Mouse (Mus musculus) forebrain, embryonic 11.5 days (tissue): Measurements from ENCODE around the gene Slc15a1. TPM values are rescaled to one million over a fixed set of nuclear protein-coding genes. Genes with fewer than 3 reads are reported as not detected.

Experiments used
- ATAC-seq: fragments of 200-750 bp; cut with Nextera tagmentation; replicated peaks from 2 replicates; pipeline ENCODE4 v1.8.0; 2017; ENCODE audit warnings: moderate TSS enrichment; ENCODE audit not compliant: low FRiP score
- DNase-seq: peaks from one replicate; pipeline ENCODE4 v3.0.0-alpha.2; 2017; ENCODE audit warnings: low spot score
- H3K27ac ChIP-seq: fragments of 300-500 bp; sonication (generic); 2 replicates; pipeline ENCODE4 v1.5.1; 2014; ENCODE audit warnings: low read depth, low read length
- H3K27me3 ChIP-seq: fragments of 300-500 bp; sonication (generic); 2 replicates; pipeline ENCODE4 v1.6.1; 2014; ENCODE audit warnings: mild to moderate bottlenecking, low read length, mixed read lengths; ENCODE audit not compliant: control insufficient read depth, insufficient read depth
- H3K36me3 ChIP-seq: fragments of 300-500 bp; sonication (generic); 2 replicates; pipeline ENCODE4 v1.6.1; 2014; ENCODE audit warnings: mild to moderate bottlenecking, low read length, moderate library complexity, mixed read lengths; ENCODE audit not compliant: control insufficient read depth, insufficient read depth
- H3K4me1 ChIP-seq: fragments of 300-500 bp; sonication (generic); replicated peaks from 2 replicates; pipeline ENCODE4 v1.6.1; 2014; ENCODE audit warnings: low read length, mixed read lengths; ENCODE audit not compliant: control insufficient read depth, insufficient read depth
- H3K4me2 ChIP-seq: fragments of 300-500 bp; sonication (generic); 2 replicates; pipeline ENCODE4 v1.6.1; 2014; ENCODE audit warnings: low read depth, mild to moderate bottlenecking, low read length, moderate library complexity, mixed read lengths; ENCODE audit not compliant: severe bottlenecking
- H3K4me3 ChIP-seq: fragments of 300-500 bp; sonication (generic); 2 replicates; pipeline ENCODE4 v1.5.1; 2014; ENCODE audit warnings: low read depth, low read length
- H3K9ac ChIP-seq: fragments of 300-500 bp; sonication (generic); 2 replicates; pipeline ENCODE4 v1.6.1; 2014; ENCODE audit warnings: low read length
- H3K9me3 ChIP-seq: fragments of 300-500 bp; sonication (generic); 2 replicates; pipeline ENCODE4 v1.6.1; 2016; ENCODE audit warnings: low read length, mixed read lengths; ENCODE audit not compliant: control insufficient read depth
- WGBS: fragments of 180-500 bp; shearing (Covaris S2); extraction: QIAGEN DNeasy Blood & Tissue Kit; methylation state at CpG from one replicate; pipeline ENCODE4 v1.1.7; 2014; 5-methylcytosine and 5-hydroxymethylcytosine counted together
- polyA plus RNA-seq: library from polyadenylated mRNA; unstranded; fragments of >200 nt; fragmentation: Nextera tagmentation; extraction: Ambion mirVana; gene quantifications from 2 replicates; pipeline ENCODE4 v1.2.1, GENCODE M21; 2014

Slc15a1 gene
- polyA plus RNA-seq, 1 experiment from 2014 or later: not detected

- 85% methylated on average over 4 of the region's 4 CpGs for WGBS
- Histone ChIP-seq H3K9ac (no peak overlapping the region), H3K4me2 (no peak overlapping the region), H3K27ac (no peak overlapping the region), H3K4me1 (no peaks in the 10 kb centered on the region), H3K27me3 (no peaks in the 10 kb centered on the region), H3K36me3 (no peaks in the 10 kb centered on the region), H3K9me3 (no peaks in the 10 kb centered on the region), H3K4me3 (no peak overlapping the region)
- DNase-seq (no peak), ATAC-seq (no peak)
Observed at GRCm38 (mm10) chr14:121466501-121466900, 38.6 kb downstream of the Slc15a1 start.

DNA sequence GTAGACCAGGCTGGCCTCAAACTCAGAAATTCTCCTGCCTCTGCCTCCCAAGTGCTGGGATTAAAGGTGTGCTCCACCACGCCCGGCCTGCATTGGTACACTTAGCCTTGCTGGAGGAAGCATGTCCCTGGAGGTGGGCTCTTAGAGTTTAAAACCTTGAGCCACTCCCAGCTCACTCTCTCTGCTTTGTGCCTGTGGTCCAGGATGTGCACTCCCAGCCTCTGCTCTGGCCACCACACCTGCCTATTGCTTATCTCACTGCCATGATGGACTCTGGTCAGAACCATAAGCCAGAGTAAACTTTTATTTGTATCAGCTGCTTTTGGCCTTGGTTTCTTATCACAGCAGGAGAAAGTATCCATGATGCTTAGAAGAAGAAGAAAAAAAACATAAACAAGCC is 40.7 kb downstream of the Slc15a1 start:
- DNase-seq (no peak), ATAC-seq (no peak)
- Histone ChIP-seq H3K36me3 (no peaks in the 10 kb centered on the region), H3K4me2 (no peak overlapping the region), H3K27ac (no peak overlapping the region), H3K4me3 (no peak overlapping the region), H3K4me1 (no peaks in the 10 kb centered on the region), H3K9me3 (no peaks in the 10 kb centered on the region), H3K9ac (no peak overlapping the region), H3K27me3 (no peaks in the 10 kb centered on the region)
- WGBS: 96% methylated on average over 2 of the region's 2 CpGs

- H3K9me3 ChIP-seq: no peaks in the 10 kb centered on the region; the same call in 1 of the 2 replicates
Observed at GRCm38 (mm10) chr14:121462756-121463155, 42.3 kb downstream of the Slc15a1 start.

GRCm38 (mm10) chr14:121460966-121461365 is 44.1 kb downstream of the Slc15a1 start:
- ATAC-seq: no peak
- Histone ChIP-seq H3K27me3 (no peaks in the 10 kb centered on the region), H3K27ac (no peak overlapping the region), H3K4me3 (no peak overlapping the region), H3K9ac (no peak overlapping the region), H3K36me3 (no peaks in the 10 kb centered on the region), H3K9me3 (no peaks in the 10 kb centered on the region; the same call in 1 of the 2 replicates), H3K4me1 (no peaks in the 10 kb centered on the region), H3K4me2 (no peak overlapping the region)
- DNase-seq: no peak
- WGBS: 80% methylated on average over 3 of the region's 3 CpGs

More at GRCm38 (mm10) chr14:121462756-121463155, 42.3 kb downstream of the Slc15a1 start:
- Histone ChIP-seq H3K4me1 (no peaks in the 10 kb centered on the region), H3K36me3 (no peaks in the 10 kb centered on the region), H3K4me3 (no peak overlapping the region), H3K27ac (no peak overlapping the region), H3K4me2 (no peak overlapping the region), H3K9ac (no peak overlapping the region), H3K27me3 (no peaks in the 10 kb centered on the region)
- no peak for ATAC-seq
- DNase-seq: no peak
- 63% methylated on average over 5 of the region's 5 CpGs for WGBS

GRCm38 (mm10) chr14:121458521-121458920 is 46.5 kb downstream of the Slc15a1 start:
- DNase-seq: no peak
- 77% methylated on average over 1 of the region's 1 CpGs for WGBS
- H3K4me2 ChIP-seq: no peak overlapping the region
- ATAC-seq: no peak
- H3K4me1 ChIP-seq: no peaks in the 10 kb centered on the region
- H3K9ac ChIP-seq: no peak overlapping the region
- no peaks in the 10 kb centered on the region; the same call in 1 of the 2 replicates for H3K9me3 ChIP-seq
- no peaks in the 10 kb centered on the region for H3K36me3 ChIP-seq
- H3K27me3 ChIP-seq: no peaks in the 10 kb centered on the region
- H3K27ac ChIP-seq: no peak overlapping the region
- H3K4me3 ChIP-seq: no peak overlapping the region

- Histone ChIP-seq H3K9ac (no peak overlapping the region), H3K4me1 (no peaks in the 10 kb centered on the region), H3K4me2 (no peak overlapping the region), H3K4me3 (no peak overlapping the region), H3K27me3 (no peaks in the 10 kb centered on the region), H3K9me3 (no peaks in the 10 kb centered on the region; the same call in 1 of the 2 replicates), H3K36me3 (no peaks in the 10 kb centered on the region), H3K27ac (no peak overlapping the region)
- WGBS: 72% methylated on average over 6 of the region's 6 CpGs
- DNase-seq (no peak), ATAC-seq (no peak)
Observed at GRCm38 (mm10) chr14:121457536-121457935, 47.5 kb downstream of the Slc15a1 start.

DNA sequence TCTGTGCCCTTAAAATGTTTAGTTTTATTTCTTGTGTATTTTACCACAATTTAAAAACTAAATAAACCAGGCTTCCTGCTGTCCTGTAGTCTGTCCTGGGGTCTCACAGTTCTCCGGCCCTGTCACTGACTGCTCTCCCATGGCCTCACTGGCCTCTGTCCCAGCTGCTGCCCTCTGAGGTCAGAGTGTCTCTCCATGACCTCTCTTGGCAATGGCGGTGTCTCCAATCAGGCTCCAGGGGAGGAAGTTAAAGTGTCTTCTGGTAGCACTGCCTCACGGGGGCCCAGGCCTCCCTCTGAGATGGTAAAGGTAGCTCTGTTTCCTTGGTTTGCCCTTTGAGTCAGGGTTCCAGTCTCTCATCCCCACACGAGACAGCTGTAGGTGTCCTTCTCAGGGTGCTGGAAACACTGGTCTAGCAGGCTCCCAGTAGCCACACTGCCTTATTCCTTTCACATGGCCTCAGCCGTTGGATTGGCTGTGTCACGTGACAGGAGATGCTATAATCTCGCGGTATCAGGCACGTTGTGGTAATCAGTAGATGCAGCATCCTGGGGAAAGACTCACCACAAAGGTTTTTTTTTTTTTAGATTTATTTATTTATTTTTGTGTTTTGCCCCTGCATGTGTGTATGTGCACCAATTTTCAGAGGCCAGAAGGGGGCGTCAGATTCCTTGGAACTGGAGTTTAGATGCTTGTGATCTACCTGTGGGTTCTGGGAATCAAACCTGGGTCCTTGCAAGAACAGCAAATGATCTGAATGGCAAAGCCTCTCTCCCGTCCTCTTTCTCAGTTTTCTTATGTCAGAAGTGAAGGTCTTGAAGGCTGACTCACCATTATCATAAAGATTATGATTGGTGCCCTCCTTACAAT is 48.4 kb downstream of the Slc15a1 start:
- WGBS: 85% methylated on average over 11 of the region's 11 CpGs
- Histone ChIP-seq H3K9ac (no peak overlapping the region), H3K36me3 (no peaks in the 10 kb centered on the region), H3K4me1 (no peaks in the 10 kb centered on the region), H3K4me2 (no peak overlapping the region), H3K4me3 (no peak overlapping the region), H3K27ac (no peak overlapping the region), H3K9me3 (no peaks in the 10 kb centered on the region; the same call in 1 of the 2 replicates), H3K27me3 (no peaks in the 10 kb centered on the region)
- ATAC-seq: no peak
- DNase-seq: no peak

GRCm38 (mm10) chr14:121455976-121456375 is 49.1 kb downstream of the Slc15a1 start:
- H3K27me3 ChIP-seq: no peaks in the 10 kb centered on the region
- H3K27ac ChIP-seq: no peak overlapping the region
- no peak overlapping the region for H3K4me2 ChIP-seq
- no peaks in the 10 kb centered on the region for H3K36me3 ChIP-seq
- DNase-seq (no peak), ATAC-seq (no peak)
- H3K4me3 ChIP-seq: no peak overlapping the region
- 88% methylated on average over 15 of the region's 15 CpGs for WGBS
- H3K4me1 ChIP-seq: no peaks in the 10 kb centered on the region
- H3K9me3 ChIP-seq: no peaks in the 10 kb centered on the region; the same call in 1 of the 2 replicates
- no peak overlapping the region for H3K9ac ChIP-seq

DNA sequence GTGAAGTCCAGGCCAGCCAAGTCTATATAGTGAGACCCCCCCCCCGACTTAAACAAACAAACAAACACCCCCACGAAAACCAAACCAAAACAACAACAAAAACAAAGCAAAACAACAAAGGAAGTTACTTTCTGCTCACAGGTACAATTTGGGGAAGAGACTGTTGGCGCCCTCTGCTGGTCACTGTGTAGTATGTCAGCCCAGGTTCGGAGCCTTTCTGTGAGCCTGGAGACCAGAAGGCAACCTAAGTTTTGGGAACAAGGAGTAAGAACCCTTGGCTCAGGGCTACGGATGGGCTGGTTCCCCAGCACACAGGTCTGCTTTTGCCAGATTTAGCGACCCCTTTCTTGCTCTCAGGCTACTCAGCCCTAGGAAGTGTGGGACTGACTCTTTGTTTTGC is 49.5 kb downstream of the Slc15a1 start:
- no peaks in the 10 kb centered on the region for H3K4me1 ChIP-seq
- H3K9ac ChIP-seq: no peak overlapping the region
- ATAC-seq: no peak
- 11% methylated on average over 6 of the region's 6 CpGs for WGBS
- no peak overlapping the region for H3K4me2 ChIP-seq
- no peaks in the 10 kb centered on the region for H3K36me3 ChIP-seq
- H3K27me3 ChIP-seq: no peaks in the 10 kb centered on the region
- no peaks in the 10 kb centered on the region; the same call in 1 of the 2 replicates for H3K9me3 ChIP-seq
- no peak overlapping the region for H3K4me3 ChIP-seq
- peak; percentile 83 for DNase-seq
- H3K27ac ChIP-seq: no peak overlapping the region
